Mouse (Mus musculus) mesoderm, embryonic 11.5 days (tissue): Measurements from ENCODE around the gene Ubtf.
A peak's percentile ranks its signal among the peaks of the same experiment; 100 is the strongest.
"Not testable (repeated sequence)": the region's sequence is repeated elsewhere in the genome, so short reads cannot be mapped to it uniquely, and the experiment has no call there.

Source experiments
- DNase-seq: peaks from one replicate; pipeline ENCODE4 v3.0.0-alpha.2; 2012; ENCODE audit warnings: low read depth, low spot score

Gene Ubtf

GRCm38 (mm10) chr11:102319410-102319792 is at the start of gene Ubtf:
Gene Ubtf (minus strand): TSS chr11:102319742.
- peak; percentile 81 for DNase-seq

- no peak for DNase-seq
These were observed 49.7 kb upstream of the Ubtf start for GRCm38 (mm10) chr11:102369263-102369662.

- DNase-seq, result no peak
These were observed 48.8 kb upstream of the Ubtf start for GRCm38 (mm10) chr11:102368347-102368746.

- no peak for DNase-seq
These were observed 48.1 kb upstream of the Ubtf start for GRCm38 (mm10) chr11:102367504-102368280.

- not testable (repeated sequence) for DNase-seq
These were observed 46.6 kb upstream of the Ubtf start, which contains the start of gene Slc4a1 for GRCm38 (mm10) chr11:102366103-102366502. Gene Slc4a1 (minus strand): TSS chr11:102366203.

GRCm38 (mm10) chr11:102365699-102366098 is 46.2 kb upstream of the Ubtf start:
- no peak for DNase-seq

GRCm38 (mm10) chr11:102364570-102365371 is 45.2 kb upstream of the Ubtf start:
- no peak for DNase-seq

GRCm38 (mm10) chr11:102363623-102364022 is 44.1 kb upstream of the Ubtf start:
- no peak for DNase-seq

GRCm38 (mm10) chr11:102361776-102362495 is 42.4 kb upstream of the Ubtf start:
- DNase-seq, result no peak

GRCm38 (mm10) chr11:102358365-102358764 is 38.8 kb upstream of the Ubtf start:
- DNase-seq, result no peak

GRCm38 (mm10) chr11:102356636-102357350 is 37.3 kb upstream of the Ubtf start:
- no peak for DNase-seq

GRCm38 (mm10) chr11:102356190-102356589 is 36.6 kb upstream of the Ubtf start:
- no peak for DNase-seq

- DNase-seq, result no peak
These were observed 36.0 kb upstream of the Ubtf start for GRCm38 (mm10) chr11:102355501-102355900.

GRCm38 (mm10) chr11:102353021-102353431 is 33.5 kb upstream of the Ubtf start:
- no peak for DNase-seq

- no peak for DNase-seq
These were observed 32.8 kb upstream of the Ubtf start for GRCm38 (mm10) chr11:102352378-102352777.

- DNase-seq, result no peak
These were observed 31.5 kb upstream of the Ubtf start for GRCm38 (mm10) chr11:102350981-102351523.

- no peak for DNase-seq
These were observed 30.9 kb upstream of the Ubtf start for GRCm38 (mm10) chr11:102350416-102350815.

- no peak for DNase-seq
These were observed 29.8 kb upstream of the Ubtf start for GRCm38 (mm10) chr11:102349189-102349954.

- DNase-seq, result no peak
These were observed 29.2 kb upstream of the Ubtf start for GRCm38 (mm10) chr11:102348771-102349170.

GRCm38 (mm10) chr11:102348101-102348585 is 28.6 kb upstream of the Ubtf start:
- no peak for DNase-seq
